Mouse (Mus musculus) liver, adult 2 months (tissue): ENCODE measurements at regions not wholly inside any gene's neighbourhood (a gene's known extent, or its start where the extent isn't known, plus 50 kb on each side); places are given as distances from the start of the nearest gene placed in this dataset.

Source experiments
- DNase-seq: peaks from one replicate; pipeline ENCODE4 v3.0.0-alpha.2; 2011; ENCODE audit warnings: low read depth, low spot score; ENCODE audit errors: extremely low read depth
- H3K27ac ChIP-seq: fragments of 200-500 bp; replicated peaks from 2 replicates; pipeline ENCODE4 v1.5.1; 2012; ENCODE audit warnings: low read depth, mild to moderate bottlenecking, control low read depth, inconsistent platforms, low read length; ENCODE audit not compliant: insufficient read depth
- H3K27me3 ChIP-seq: fragments of 200-500 bp; 2 replicates; pipeline ENCODE4 v1.6.1; 2012; ENCODE audit warnings: mild to moderate bottlenecking, moderate library complexity, low read length, inconsistent platforms; ENCODE audit not compliant: control insufficient read depth, insufficient read depth
- H3K36me3 ChIP-seq: fragments of 200-500 bp; 2 replicates; pipeline ENCODE4 v1.6.1; 2012; ENCODE audit warnings: low read length, inconsistent platforms; ENCODE audit not compliant: control insufficient read depth, insufficient read depth
- H3K4me1 ChIP-seq: fragments of 200-500 bp; 2 replicates; pipeline ENCODE4 v1.6.1; 2011; ENCODE audit warnings: low read length; ENCODE audit not compliant: control insufficient read depth, insufficient read depth
- H3K4me3 ChIP-seq: fragments of 200-500 bp; 2 replicates; pipeline ENCODE4 v1.5.1; 2011; ENCODE audit warnings: low read depth, mild to moderate bottlenecking, control low read depth, low read length, moderate library complexity; ENCODE audit not compliant: insufficient read depth
- H3K79me2 ChIP-seq: fragments of 200-500 bp; 2 replicates; pipeline ENCODE4 v1.6.1; 2012; ENCODE audit warnings: inconsistent platforms, mild to moderate bottlenecking, low read length, moderate library complexity; ENCODE audit not compliant: control insufficient read depth, insufficient read depth
- H3K9ac ChIP-seq: fragments of 200-500 bp; 2 replicates; pipeline ENCODE4 v1.6.1; 2012; ENCODE audit warnings: low read depth, mild to moderate bottlenecking, control low read depth, inconsistent platforms, low read length
- CTCF ChIP-seq: fragments of 200-500 bp; IDR thresholded peaks from 2 replicates; pipeline ENCODE4 v1.5.1; 2011; ENCODE audit warnings: low read depth, low read length, control low read depth
- POLR2A ChIP-seq: fragments of 200-500 bp; IDR thresholded peaks from 2 replicates; pipeline ENCODE4 v1.6.1; 2011; ENCODE audit warnings: low read length, control low read depth; ENCODE audit not compliant: insufficient read depth; ENCODE audit errors: extremely low read depth
- WGBS: fragments of 180-500 bp; shearing (Covaris S2); methylation state at CpG from one replicate; pipeline ENCODE4 v1.1.7; 2018; 5-methylcytosine and 5-hydroxymethylcytosine counted together

- Histone ChIP-seq H3K27me3 (no peaks in the 10 kb centered on the region), H3K4me3 (no peak overlapping the region), H3K79me2 (no peaks in the 10 kb centered on the region), H3K36me3 (no peaks in the 10 kb centered on the region), H3K9ac (no peak overlapping the region), H3K27ac (no peak overlapping the region), H3K4me1 (no peaks in the 10 kb centered on the region)
- TF ChIP-seq POLR2A (no peak), CTCF (no peak)
- no peak for DNase-seq
- WGBS, result 26% methylated on average over 2 of the region's 2 CpGs
Measured at GRCm38 (mm10) chr3:155408907-155409306, 315.7 kb downstream of the Lrriq3 start.

GRCm38 (mm10) chr3:155409371-155409770 lies 316.1 kb downstream of the Lrriq3 start:
- 61% methylated on average over 2 of the region's 2 CpGs for WGBS
- Histone ChIP-seq H3K79me2 (no peaks in the 10 kb centered on the region), H3K4me3 (no peak overlapping the region), H3K36me3 (no peaks in the 10 kb centered on the region), H3K27ac (no peak overlapping the region), H3K27me3 (no peaks in the 10 kb centered on the region), H3K4me1 (no peaks in the 10 kb centered on the region), H3K9ac (no peak overlapping the region)
- TF ChIP-seq CTCF, result no peak
- TF ChIP-seq POLR2A, result no peak
- no peak for DNase-seq

GRCm38 (mm10) chr3:155409867-155410266 lies 316.6 kb downstream of the Lrriq3 start:
- H3K4me1 ChIP-seq, result no peaks in the 10 kb centered on the region
- H3K9ac ChIP-seq, result no peak overlapping the region
- H3K27me3 ChIP-seq, result no peaks in the 10 kb centered on the region
- H3K79me2 ChIP-seq, result no peaks in the 10 kb centered on the region
- 83% methylated on average over 2 of the region's 2 CpGs for WGBS
- no peak overlapping the region for H3K4me3 ChIP-seq
- TF ChIP-seq CTCF, result no peak
- TF ChIP-seq POLR2A, result no peak
- no peak for DNase-seq
- no peaks in the 10 kb centered on the region for H3K36me3 ChIP-seq
- no peak overlapping the region for H3K27ac ChIP-seq

GRCm38 (mm10) chr3:155459701-155460481 lies 366.7 kb downstream of the Lrriq3 start:
- 81% methylated on average over 16 of the region's 16 CpGs for WGBS
- Histone ChIP-seq H3K4me3 (no peak overlapping the region), H3K27me3 (no peaks in the 10 kb centered on the region), H3K4me1 (no peaks in the 10 kb centered on the region), H3K27ac (no peak overlapping the region), H3K79me2 (no peaks in the 10 kb centered on the region), H3K36me3 (no peaks in the 10 kb centered on the region), H3K9ac (no peak overlapping the region)
- no peak for TF ChIP-seq POLR2A
- no peak for TF ChIP-seq CTCF
- DNase-seq, result no peak

GRCm38 (mm10) chr3:155462095-155462494 lies 368.9 kb downstream of the Lrriq3 start:
- no peak for DNase-seq
- H3K27me3 ChIP-seq, result no peaks in the 10 kb centered on the region
- WGBS, result 79% methylated on average over 4 of the region's 4 CpGs

GRCm38 (mm10) chr3:155470742-155471141 lies 377.5 kb downstream of the Lrriq3 start:
- H3K79me2 ChIP-seq, result no peaks in the 10 kb centered on the region
- 88% methylated on average over 2 of the region's 2 CpGs for WGBS
- DNase-seq, result no peak
- no peak overlapping the region for H3K4me3 ChIP-seq
- H3K9ac ChIP-seq, result no peak overlapping the region
- TF ChIP-seq CTCF, result no peak
- no peak for TF ChIP-seq POLR2A
- H3K27ac ChIP-seq, result no peak overlapping the region
- H3K36me3 ChIP-seq, result no peaks in the 10 kb centered on the region
- H3K27me3 ChIP-seq, result no peaks in the 10 kb centered on the region
- no peaks in the 10 kb centered on the region for H3K4me1 ChIP-seq

More at GRCm38 (mm10) chr3:155462095-155462494, 368.9 kb downstream of the Lrriq3 start:
- Histone ChIP-seq H3K4me1 (no peaks in the 10 kb centered on the region), H3K9ac (no peak overlapping the region), H3K36me3 (no peaks in the 10 kb centered on the region), H3K27ac (no peak overlapping the region), H3K4me3 (no peak overlapping the region), H3K79me2 (no peaks in the 10 kb centered on the region)
- no peak for TF ChIP-seq POLR2A
- TF ChIP-seq CTCF, result no peak
